Mouse (Mus musculus) forebrain, embryonic 12.5 days (tissue): ENCODE data around the gene Vcl. TPM values are rescaled to one million over a fixed set of nuclear protein-coding genes. Genes with fewer than 3 reads are reported as not detected.

ENCODE experiments used
- ATAC-seq: fragments of 200-750 bp; cut with Nextera tagmentation; 2 replicates; pipeline ENCODE4 v1.8.0; 2017; ENCODE audit warnings: moderate TSS enrichment; ENCODE audit not compliant: low FRiP score
- H3K27ac ChIP-seq: fragments of 300-500 bp; sonication (generic); 2 replicates; pipeline ENCODE4 v1.5.1; 2016; ENCODE audit warnings: mild to moderate bottlenecking
- H3K27me3 ChIP-seq: fragments of 300-500 bp; sonication (generic); 2 replicates; pipeline ENCODE4 v1.6.1; 2016; ENCODE audit warnings: mild to moderate bottlenecking
- H3K36me3 ChIP-seq: fragments of 300-500 bp; sonication (generic); replicated peaks from 2 replicates; pipeline ENCODE4 v1.6.1; 2016; ENCODE audit warnings: mild to moderate bottlenecking
- H3K4me1 ChIP-seq: fragments of 300-500 bp; sonication (generic); 2 replicates; pipeline ENCODE4 v1.6.1; 2016
- H3K4me2 ChIP-seq: fragments of 300-500 bp; sonication (generic); 2 replicates; pipeline ENCODE4 v1.6.1; 2016; ENCODE audit warnings: mild to moderate bottlenecking, moderate library complexity
- H3K4me3 ChIP-seq: fragments of 300-500 bp; sonication (generic); replicated peaks from 2 replicates; pipeline ENCODE4 v1.5.1; 2016; ENCODE audit warnings: mild to moderate bottlenecking
- H3K9ac ChIP-seq: fragments of 300-500 bp; sonication (generic); 2 replicates; pipeline ENCODE4 v1.6.1; 2016; ENCODE audit warnings: mild to moderate bottlenecking
- H3K9me3 ChIP-seq: fragments of 300-500 bp; sonication (generic); 2 replicates; pipeline ENCODE4 v1.6.1; 2016
- WGBS: fragments of 180-500 bp; shearing (Covaris S2); methylation state at CpG from one replicate; pipeline ENCODE4 v1.1.7; 2016; 5-methylcytosine and 5-hydroxymethylcytosine counted together
- polyA plus RNA-seq: library from polyadenylated mRNA; unstranded; fragments of >200 nt; fragmentation: Nextera tagmentation; extraction: Ambion mirVana; gene quantifications from 2 replicates; pipeline ENCODE4 v1.2.1, GENCODE M21; 2016

Vcl gene
- 20.0 and 21.4 TPM in 2 replicates for polyA plus RNA-seq

DNA sequence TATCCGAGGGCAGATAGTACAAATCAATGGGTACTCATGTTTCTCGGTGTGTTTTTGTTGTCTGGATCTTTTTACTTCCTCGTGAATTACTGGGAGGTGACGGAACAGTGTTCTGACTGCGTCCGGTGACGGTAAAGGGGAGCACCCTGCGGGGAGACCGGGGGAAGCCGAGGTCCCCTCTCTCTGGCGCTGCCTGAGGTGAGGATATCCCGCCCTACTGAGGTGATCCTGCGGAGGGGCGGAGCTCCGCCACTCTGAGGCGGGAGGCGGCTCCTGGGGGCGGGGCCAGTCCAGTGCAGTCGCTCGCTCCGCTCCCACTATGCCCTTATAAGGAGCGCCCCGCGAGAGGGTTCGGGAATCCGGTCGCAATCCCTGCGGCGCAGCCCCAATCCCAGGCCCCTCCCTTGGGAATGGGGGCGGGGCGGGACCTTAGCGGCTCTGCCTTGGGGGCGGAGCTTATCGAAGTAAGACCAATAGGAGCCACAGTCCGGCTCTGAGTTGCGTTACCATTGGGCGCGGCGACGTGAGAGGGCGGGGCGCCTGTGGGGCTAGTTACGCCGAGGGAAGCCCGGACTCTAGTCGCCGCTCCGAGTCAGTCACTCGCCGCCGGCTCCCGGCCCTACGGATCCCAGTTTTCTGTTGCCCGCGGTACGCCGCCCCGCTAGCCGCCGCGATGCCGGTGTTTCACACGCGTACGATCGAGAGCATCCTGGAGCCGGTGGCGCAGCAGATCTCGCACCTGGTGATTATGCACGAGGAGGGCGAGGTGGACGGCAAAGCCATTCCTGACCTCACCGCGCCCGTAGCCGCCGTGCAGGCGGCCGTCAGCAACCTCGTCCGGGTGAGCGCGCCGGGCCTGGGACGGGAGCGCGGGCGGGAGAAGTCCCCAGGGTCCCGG is at the start of gene Vcl:
Gene Vcl (plus strand): TSS at position 551 of the 898 bp plus-strand sequence.
- Histone ChIP-seq H3K27ac (peak within 1 kb of the TSS; percentile 84), H3K27me3 (0 out of 2 replicates have a peak, but pooled peaks cover 7% of the 10 kb centered on the region), H3K9me3 (no peaks in the 10 kb centered on the region), H3K9ac (peak within 1 kb of the TSS; percentile 81), H3K4me2 (peak within 1 kb of the TSS; percentile 77), H3K4me3 (peak within 1 kb of the TSS; percentile 66), H3K36me3 (no peaks in the 10 kb centered on the region), H3K4me1 (peaks cover 17% of the 10 kb centered on the region)
- peak; percentile 99 for ATAC-seq
- WGBS = under 1% methylated on average over 88 of the region's 89 CpGs

DNA sequence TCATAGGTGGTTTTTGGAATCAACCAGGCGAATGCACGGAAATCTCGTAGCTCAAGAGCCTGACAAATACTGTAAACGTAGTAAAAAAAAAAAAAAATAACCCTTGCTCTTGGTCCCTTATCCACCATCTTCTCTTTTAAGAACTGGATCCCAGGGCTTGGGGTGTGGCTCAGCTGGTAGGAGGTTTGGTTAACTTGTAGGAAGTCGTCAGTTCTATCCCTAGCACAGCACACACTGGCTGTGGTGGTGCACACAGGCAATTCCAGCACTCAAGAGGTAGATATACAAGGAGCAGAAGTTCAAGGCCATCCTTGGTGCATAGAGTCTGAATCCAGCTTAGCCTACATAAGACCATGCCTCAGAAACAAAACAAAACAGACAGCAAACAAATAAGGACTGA is 44.5 kb upstream of the Vcl start:
- Histone ChIP-seq H3K4me2 (no peak overlapping the region), H3K9ac (no peak overlapping the region), H3K27me3 (no peaks in the 10 kb centered on the region), H3K36me3 (no peaks in the 10 kb centered on the region), H3K9me3 (no peaks in the 10 kb centered on the region), H3K4me1 (no peaks in the 10 kb centered on the region), H3K4me3 (no peak overlapping the region), H3K27ac (no peak overlapping the region)
- WGBS = 84% methylated on average over 5 of the region's 5 CpGs
- ATAC-seq = no peak

DNA sequence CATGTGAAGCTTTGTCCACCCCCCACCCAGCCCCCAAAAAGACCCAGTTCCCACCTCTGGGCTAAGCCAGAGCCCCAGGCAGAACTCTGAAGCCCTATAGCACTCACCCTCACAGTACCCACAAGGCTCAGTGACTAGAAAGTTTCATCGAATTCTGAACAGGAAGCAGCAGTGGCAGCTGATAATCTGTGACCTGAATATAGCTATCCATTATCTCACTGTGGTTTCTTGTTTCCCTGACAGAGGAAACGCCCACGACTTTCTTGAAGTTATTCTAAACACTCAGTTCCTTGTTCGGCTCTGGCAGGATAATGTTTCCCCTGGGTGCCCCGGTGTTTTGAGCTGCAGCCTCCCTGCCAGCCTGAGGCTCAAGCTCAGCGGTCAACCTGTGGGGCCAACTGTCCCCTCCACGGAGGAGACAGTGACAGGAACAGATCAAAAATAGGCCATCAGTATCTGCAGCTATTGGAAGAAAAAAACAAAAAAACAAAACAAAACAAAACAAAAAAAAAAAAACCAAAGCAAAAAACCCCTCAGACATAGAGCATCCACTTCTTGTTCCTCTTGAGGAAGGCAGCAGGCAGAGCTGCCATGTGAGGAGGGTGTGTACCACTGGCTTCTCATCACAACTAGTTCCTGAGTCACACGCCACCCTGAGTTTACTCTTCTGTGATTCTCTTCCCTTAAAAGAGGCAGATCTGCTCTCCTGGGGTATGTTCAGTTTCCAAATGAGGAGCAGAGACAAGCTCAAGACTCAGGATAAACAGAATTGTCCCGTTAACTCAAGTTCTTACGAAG is 43.9 kb upstream of the Vcl start:
- Histone ChIP-seq H3K9me3 (no peaks in the 10 kb centered on the region), H3K27me3 (no peaks in the 10 kb centered on the region), H3K9ac (no peak overlapping the region), H3K27ac (no peak overlapping the region), H3K4me2 (no peak overlapping the region), H3K4me3 (no peak overlapping the region), H3K4me1 (no peaks in the 10 kb centered on the region), H3K36me3 (no peaks in the 10 kb centered on the region)
- WGBS = 35% methylated on average over 10 of the region's 10 CpGs
- no peak for ATAC-seq

DNA sequence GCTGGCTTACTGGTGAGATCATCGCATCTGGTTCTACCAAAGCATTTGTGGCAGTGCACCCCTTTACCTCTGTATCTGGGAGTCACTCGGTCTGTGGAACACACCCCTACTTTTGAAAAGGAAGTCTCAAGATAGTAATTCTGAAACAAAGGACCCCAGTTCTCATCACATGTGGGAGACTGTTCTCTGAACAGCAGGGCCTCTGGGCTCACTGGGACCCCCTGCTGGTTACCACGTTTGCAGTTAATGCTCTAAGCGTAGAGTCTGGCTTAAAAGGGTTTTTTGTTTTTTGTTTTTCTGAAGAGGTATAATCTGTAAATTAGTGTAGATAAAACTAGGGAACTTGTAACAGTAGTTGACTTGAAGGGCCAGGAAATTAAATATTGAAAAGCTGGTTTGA is 42.9 kb upstream of the Vcl start:
- no peaks in the 10 kb centered on the region for H3K4me1 ChIP-seq
- no peak overlapping the region for H3K27ac ChIP-seq
- no peaks in the 10 kb centered on the region for H3K36me3 ChIP-seq
- 15% methylated on average over 4 of the region's 4 CpGs for WGBS
- H3K4me3 ChIP-seq = no peak overlapping the region
- H3K27me3 ChIP-seq = no peaks in the 10 kb centered on the region
- no peak overlapping the region for H3K4me2 ChIP-seq
- ATAC-seq = no peak
- no peak overlapping the region for H3K9ac ChIP-seq
- no peaks in the 10 kb centered on the region for H3K9me3 ChIP-seq

DNA sequence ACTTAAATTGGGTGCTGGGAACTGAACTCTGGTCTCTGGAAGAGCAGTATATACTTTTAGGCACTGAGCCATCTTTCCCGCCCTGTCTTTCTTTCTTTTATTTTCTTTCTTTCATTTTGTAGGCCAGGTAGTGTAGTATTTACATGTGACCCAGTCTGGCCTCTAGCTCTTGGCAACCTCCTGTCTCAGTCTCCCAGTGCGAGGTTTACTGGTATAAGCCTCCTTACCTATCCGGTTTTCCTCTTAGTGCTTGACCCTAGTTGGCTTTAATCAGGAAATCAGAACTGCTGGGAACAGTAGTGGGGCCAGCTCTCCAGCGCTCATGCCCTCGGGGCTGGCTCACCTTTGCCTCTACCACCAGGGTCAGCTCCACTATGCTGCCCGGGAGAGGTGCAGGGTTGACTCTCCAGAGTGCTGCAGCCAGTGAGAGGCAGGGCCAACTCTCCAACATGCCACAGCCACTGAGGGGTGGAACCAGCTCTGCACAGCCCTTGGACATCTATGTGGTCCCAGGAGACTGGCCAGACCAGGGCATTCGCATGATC is 41.6 kb upstream of the Vcl start:
- WGBS = 93% methylated on average over 7 of the region's 7 CpGs
- H3K36me3 ChIP-seq = no peaks in the 10 kb centered on the region
- ATAC-seq = no peak
- peaks cover 6% of the 10 kb centered on the region for H3K4me1 ChIP-seq
- H3K4me3 ChIP-seq = no peak overlapping the region
- no peak overlapping the region for H3K4me2 ChIP-seq
- no peak overlapping the region for H3K27ac ChIP-seq
- H3K9me3 ChIP-seq = no peaks in the 10 kb centered on the region
- no peaks in the 10 kb centered on the region for H3K27me3 ChIP-seq
- no peak overlapping the region for H3K9ac ChIP-seq

DNA sequence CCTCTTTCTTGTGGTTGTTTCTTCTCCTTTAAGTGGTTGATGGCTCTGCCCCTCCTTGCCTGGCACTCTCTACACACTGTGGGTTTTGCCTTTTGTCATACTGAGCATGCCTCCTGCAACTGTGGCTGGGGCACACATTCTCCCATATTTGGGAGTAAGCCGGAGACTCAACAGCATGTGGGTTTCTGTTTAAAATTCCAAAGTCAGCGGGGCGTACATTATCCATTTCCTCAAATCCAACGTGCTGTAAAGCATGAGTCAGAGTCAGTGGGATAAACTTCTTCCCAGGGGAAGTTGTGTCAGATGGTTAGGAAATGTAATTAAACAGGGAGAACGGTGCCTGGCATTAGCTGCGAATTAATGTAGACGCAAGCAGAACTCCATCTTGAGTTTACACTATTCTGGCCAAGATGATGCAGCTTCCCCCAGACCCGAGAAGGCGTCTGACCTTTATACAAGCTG is 37.2 kb upstream of the Vcl start:
- H3K4me3 ChIP-seq = no peak overlapping the region
- no peak for ATAC-seq
- H3K36me3 ChIP-seq = no peaks in the 10 kb centered on the region
- no peak overlapping the region for H3K4me2 ChIP-seq
- no peaks in the 10 kb centered on the region for H3K27me3 ChIP-seq
- no peaks in the 10 kb centered on the region for H3K9me3 ChIP-seq
- H3K27ac ChIP-seq = peak overlapping the region; percentile 27; the same call in 1 of the 2 replicates
- WGBS = 51% methylated on average over 9 of the region's 9 CpGs
- peaks cover 6% of the 10 kb centered on the region for H3K4me1 ChIP-seq
- H3K9ac ChIP-seq = no peak overlapping the region

DNA sequence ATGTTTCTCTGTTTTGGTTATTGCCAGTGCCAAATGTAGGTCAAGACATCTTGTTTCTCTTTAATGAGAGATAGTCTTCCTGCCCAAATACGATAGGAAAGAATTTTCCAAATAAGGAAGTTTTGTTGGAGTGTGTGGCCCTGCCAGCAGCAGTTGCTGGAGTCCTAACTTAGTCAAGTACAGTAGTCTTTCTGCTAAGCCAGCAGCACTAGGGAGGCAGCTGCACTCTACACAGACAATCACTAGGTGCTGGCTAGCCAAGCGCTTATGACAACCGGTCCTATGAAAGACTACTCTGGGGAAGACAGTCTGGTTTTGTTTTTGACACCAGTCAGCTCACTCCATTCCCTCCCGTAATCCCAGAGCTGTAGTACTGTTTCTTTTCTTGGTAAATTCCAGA is 35.4 kb upstream of the Vcl start:
- ATAC-seq = no peak
- Histone ChIP-seq H3K9me3 (no peaks in the 10 kb centered on the region), H3K4me2 (no peak overlapping the region), H3K4me3 (no peak overlapping the region), H3K36me3 (no peaks in the 10 kb centered on the region), H3K27ac (no peak overlapping the region), H3K27me3 (no peaks in the 10 kb centered on the region), H3K9ac (no peak overlapping the region), H3K4me1 (peaks cover 6% of the 10 kb centered on the region)
- WGBS = 83% methylated on average over 4 of the region's 4 CpGs

DNA sequence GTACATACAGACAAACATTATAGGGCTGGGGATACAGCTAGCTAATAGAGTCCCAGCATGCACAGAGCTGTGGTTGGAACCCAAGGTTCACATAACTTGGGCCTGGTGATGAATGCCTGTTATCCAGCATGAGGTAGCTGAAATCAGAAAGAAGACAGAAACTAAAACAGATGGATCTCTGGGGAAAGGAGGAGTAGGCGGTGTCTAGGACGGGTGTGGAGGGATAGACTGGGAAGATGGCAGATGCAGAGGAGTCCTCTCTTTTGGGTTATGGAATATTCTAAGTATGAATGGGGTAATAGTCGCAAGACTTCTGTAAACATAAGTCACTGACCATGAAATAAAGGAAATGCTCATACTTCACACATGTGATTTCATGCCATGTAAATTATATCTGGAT is 27.9 kb upstream of the Vcl start:
- no peaks in the 10 kb centered on the region for H3K27me3 ChIP-seq
- no peak overlapping the region for H3K4me2 ChIP-seq
- no peaks in the 10 kb centered on the region for H3K9me3 ChIP-seq
- no peak overlapping the region for H3K27ac ChIP-seq
- H3K9ac ChIP-seq = no peak overlapping the region
- H3K36me3 ChIP-seq = no peaks in the 10 kb centered on the region
- WGBS = 91% methylated on average over 3 of the region's 3 CpGs
- no peaks in the 10 kb centered on the region for H3K4me1 ChIP-seq
- no peak for ATAC-seq
- H3K4me3 ChIP-seq = no peak overlapping the region

DNA sequence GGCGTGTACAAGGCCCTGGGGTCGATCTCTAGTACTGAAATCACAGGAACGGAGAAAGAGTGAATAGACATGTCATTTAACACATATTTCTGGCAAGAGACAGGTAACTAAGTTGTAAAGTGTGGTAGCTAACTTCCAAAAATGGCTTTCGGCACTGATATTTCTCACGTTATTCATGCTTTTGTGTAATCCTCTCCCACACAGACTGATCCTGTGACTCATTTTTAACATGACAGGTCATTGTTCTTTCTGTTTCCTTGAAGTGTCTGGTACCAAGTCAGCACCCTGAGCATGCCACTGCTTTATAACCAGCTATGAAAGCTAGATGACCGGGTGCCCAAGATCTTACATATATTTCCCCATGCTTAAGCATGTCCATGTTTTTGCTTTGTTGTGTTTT is 26.1 kb upstream of the Vcl start:
- H3K27ac ChIP-seq = no peak overlapping the region
- WGBS = 89% methylated on average over 6 of the region's 6 CpGs
- H3K4me1 ChIP-seq = no peaks in the 10 kb centered on the region
- H3K36me3 ChIP-seq = no peaks in the 10 kb centered on the region
- H3K4me2 ChIP-seq = no peak overlapping the region
- H3K9ac ChIP-seq = no peak overlapping the region
- no peaks in the 10 kb centered on the region for H3K9me3 ChIP-seq
- H3K4me3 ChIP-seq = no peak overlapping the region
- no peaks in the 10 kb centered on the region for H3K27me3 ChIP-seq
- ATAC-seq = no peak

DNA sequence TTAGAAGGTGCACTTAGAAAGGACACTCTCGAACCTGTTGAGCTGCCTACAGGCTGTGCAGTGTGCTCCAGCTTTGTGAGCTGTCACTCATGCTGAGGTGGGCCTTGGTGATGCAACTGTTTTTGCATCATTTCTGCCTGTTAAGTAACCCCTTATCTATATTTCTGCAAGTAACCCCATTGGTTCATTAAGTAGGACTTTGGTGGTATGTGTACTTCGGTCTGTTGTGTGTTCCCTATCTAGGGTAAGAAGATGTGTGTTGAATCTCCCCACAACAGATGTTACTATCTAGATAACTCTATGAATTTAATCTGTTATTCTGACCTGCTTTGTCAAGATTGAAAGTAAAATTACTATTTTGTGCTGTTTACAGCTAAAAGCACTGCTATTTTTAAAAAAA is 17.4 kb upstream of the Vcl start:
- H3K9ac ChIP-seq = no peak overlapping the region
- H3K27me3 ChIP-seq = no peaks in the 10 kb centered on the region
- H3K36me3 ChIP-seq = no peaks in the 10 kb centered on the region
- no peak overlapping the region for H3K27ac ChIP-seq
- 88% methylated on average over 2 of the region's 2 CpGs for WGBS
- no peak overlapping the region for H3K4me3 ChIP-seq
- H3K9me3 ChIP-seq = no peaks in the 10 kb centered on the region
- ATAC-seq = no peak
- no peaks in the 10 kb centered on the region for H3K4me1 ChIP-seq
- H3K4me2 ChIP-seq = no peak overlapping the region

DNA sequence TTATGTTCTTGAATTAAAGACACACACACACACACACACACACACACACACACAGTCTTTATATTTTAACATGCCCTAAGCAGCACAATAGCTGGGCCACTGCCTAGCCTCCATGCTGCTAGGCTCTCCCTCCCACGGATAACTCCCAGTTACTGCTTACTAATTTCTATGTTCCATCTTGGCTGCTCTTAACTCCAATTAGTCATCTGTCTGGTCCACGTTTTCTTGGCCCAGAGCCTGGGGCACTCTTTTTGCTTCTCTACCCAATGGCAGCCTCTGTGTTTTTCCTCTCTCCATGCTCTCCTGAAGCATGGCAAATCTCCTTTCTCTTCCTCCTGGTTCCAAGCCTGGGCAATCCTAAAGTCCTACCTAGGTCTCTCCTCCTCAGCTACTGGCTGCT is 14.8 kb upstream of the Vcl start:
- Histone ChIP-seq H3K4me3 (no peak overlapping the region), H3K4me1 (no peaks in the 10 kb centered on the region), H3K27me3 (no peaks in the 10 kb centered on the region), H3K9ac (no peak overlapping the region), H3K36me3 (no peaks in the 10 kb centered on the region), H3K9me3 (no peaks in the 10 kb centered on the region), H3K4me2 (no peak overlapping the region), H3K27ac (no peak overlapping the region)
- WGBS = 69% methylated on average over 2 of the region's 2 CpGs
- ATAC-seq = no peak
